Mouse (Mus musculus) MEL (cell line): ENCODE measurements around the gene Rims3. TPM values are rescaled to one million over a fixed set of nuclear protein-coding genes. Genes with fewer than 3 reads are reported as not detected.

Experiments
- DNase-seq: peaks from one replicate; pipeline ENCODE4 v3.0.0; 2011; ENCODE audit warnings: low read depth, low spot score
- H3K27ac ChIP-seq: 2 replicates; pipeline ENCODE4 v1.5.1; 2012; ENCODE audit warnings: low read depth, mild to moderate bottlenecking, control low read depth, low read length, moderate library complexity; ENCODE audit not compliant: control insufficient read depth
- H3K27me3 ChIP-seq, 2 experiments: fragments of 150-350 bp in 1 of 2; sonication (generic) in 1 of 2; 2 replicates each; pipeline ENCODE4 v1.6.1; 2012; ENCODE audit warnings: low read length in 2 of 2, mild to moderate bottlenecking in 2 of 2, improper control_type of control experiment in 1 of 2, moderate library complexity in 1 of 2; ENCODE audit not compliant: insufficient read depth in 2 of 2, control insufficient read depth in 1 of 2
- H3K36me3 ChIP-seq, 2 experiments: 2 replicates each; pipeline ENCODE4 v1.6.1; 2012 to 2014; ENCODE audit warnings: low read length in 2 of 2, improper control_type of control experiment in 1 of 2, inconsistent platforms in 1 of 2, mild to moderate bottlenecking in 1 of 2; ENCODE audit not compliant: insufficient read depth in 2 of 2, control insufficient read depth in 1 of 2
- H3K4me1 ChIP-seq, 2 experiments: fragments of 150-350 bp in 1 of 2; sonication (generic) in 1 of 2; 2 replicates each; pipeline ENCODE4 v1.6.1; 2012; ENCODE audit warnings: low read length in 2 of 2, improper control_type of control experiment in 1 of 2, mild to moderate bottlenecking in 1 of 2; ENCODE audit not compliant: insufficient read depth in 2 of 2, control insufficient read depth in 1 of 2
- H3K4me3 ChIP-seq, 2 experiments: fragments of 150-350 bp in 1 of 2; sonication (generic) in 1 of 2; 2 replicates each; pipeline ENCODE4 v1.5.1; 2012; ENCODE audit warnings: low read depth in 2 of 2, low read length in 2 of 2, mild to moderate bottlenecking in 2 of 2, moderate library complexity in 2 of 2, control low read depth in 1 of 2, improper control_type of control experiment in 1 of 2; ENCODE audit not compliant: control insufficient read depth in 1 of 2, insufficient read depth in 1 of 2
- H3K79me2 ChIP-seq: 2 replicates; pipeline ENCODE4 v1.6.1; 2012; ENCODE audit warnings: mild to moderate bottlenecking, low read length, moderate library complexity; ENCODE audit not compliant: control insufficient read depth, poor library complexity, insufficient read depth
- H3K9ac ChIP-seq: 2 replicates; pipeline ENCODE4 v1.6.1; 2012; ENCODE audit warnings: low read depth, mild to moderate bottlenecking, control low read depth, low read length, moderate library complexity; ENCODE audit not compliant: control insufficient read depth, poor library complexity, severe bottlenecking
- H3K9me3 ChIP-seq: fragments of 150-350 bp; sonication (generic); replicated peaks from 2 replicates; pipeline ENCODE4 v1.6.1; 2012; ENCODE audit warnings: mild to moderate bottlenecking, low read length, improper control_type of control experiment, moderate library complexity; ENCODE audit not compliant: insufficient read depth
- CHD2 ChIP-seq: IDR thresholded peaks from 2 replicates; pipeline ENCODE4 v1.6.1; 2011; ENCODE audit warnings: low read length, improper control_type of control experiment
- E2F4 ChIP-seq: IDR thresholded peaks from 2 replicates; pipeline ENCODE4 v1.6.1; 2011; ENCODE audit warnings: low read depth, low read length, improper control_type of control experiment, borderline replicate concordance
- ELF1 ChIP-seq: IDR thresholded peaks from 2 replicates; pipeline ENCODE4 v1.6.1; 2014; ENCODE audit warnings: low read depth, mild to moderate bottlenecking, inconsistent platforms, low read length, improper control_type of control experiment, moderate library complexity
- EP300 ChIP-seq, 2 experiments: IDR thresholded peaks; 2 replicates each; pipeline ENCODE4 v1.6.1; 2011; ENCODE audit warnings: improper control_type of control experiment in 2 of 2, low read length in 2 of 2, low read depth in 1 of 2, mild to moderate bottlenecking in 1 of 2
- ETS1 ChIP-seq: IDR thresholded peaks from 2 replicates; pipeline ENCODE4 v1.6.1; 2012; ENCODE audit warnings: low read depth, mild to moderate bottlenecking, inconsistent platforms, low read length, improper control_type of control experiment, moderate library complexity
- GABPA ChIP-seq: IDR thresholded peaks from 2 replicates; pipeline ENCODE4 v1.6.1; 2012; ENCODE audit warnings: low read depth, mild to moderate bottlenecking, inconsistent platforms, low read length, improper control_type of control experiment, moderate library complexity
- HCFC1 ChIP-seq: IDR thresholded peaks from 2 replicates; pipeline ENCODE4 v1.6.1; 2012; ENCODE audit warnings: low read depth, mild to moderate bottlenecking, inconsistent platforms, low read length, improper control_type of control experiment, moderate library complexity
- JUND ChIP-seq: IDR thresholded peaks from 2 replicates; pipeline ENCODE4 v1.6.1; 2011; ENCODE audit warnings: low read depth, mild to moderate bottlenecking, improper control_type of control experiment, low read length
- MAFK ChIP-seq: IDR thresholded peaks from 2 replicates; pipeline ENCODE4 v1.6.1; 2011; ENCODE audit warnings: low read depth, mild to moderate bottlenecking, low read length, improper control_type of control experiment, borderline replicate concordance
- MAX ChIP-seq: IDR thresholded peaks from 2 replicates; pipeline ENCODE4 v1.6.1; 2011; ENCODE audit warnings: low read length, improper control_type of control experiment
- MAZ ChIP-seq: IDR thresholded peaks from 2 replicates; pipeline ENCODE4 v1.6.1; 2012; ENCODE audit warnings: low read depth, mild to moderate bottlenecking, inconsistent platforms, low read length, improper control_type of control experiment
- MEF2A ChIP-seq: IDR thresholded peaks from 2 replicates; pipeline ENCODE4 v1.6.1; 2014; ENCODE audit warnings: low read depth, mild to moderate bottlenecking, inconsistent platforms, low read length, improper control_type of control experiment; ENCODE audit not compliant: poor library complexity, insufficient replicate concordance, severe bottlenecking; ENCODE audit errors: extremely low read depth
- NRF1 ChIP-seq: IDR thresholded peaks from 2 replicates; pipeline ENCODE4 v1.6.1; 2014; ENCODE audit warnings: low read depth, mild to moderate bottlenecking, inconsistent platforms, low read length, improper control_type of control experiment, moderate library complexity; ENCODE audit not compliant: poor library complexity, insufficient read depth, severe bottlenecking
- POLR2A ChIP-seq, 2 experiments: IDR thresholded peaks; 2 replicates each; pipeline ENCODE4 v1.6.1; 2011 to 2012; ENCODE audit warnings: low read length in 2 of 2, mild to moderate bottlenecking in 2 of 2, control low read depth in 1 of 2, improper control_type of control experiment in 1 of 2, low read depth in 1 of 2, moderate library complexity in 1 of 2; ENCODE audit not compliant: control insufficient read depth in 1 of 2, insufficient read depth in 1 of 2, poor library complexity in 1 of 2
- POLR2AphosphoS5 ChIP-seq: IDR thresholded peaks from 2 replicates; pipeline ENCODE4 v1.6.1; 2012; ENCODE audit warnings: low read depth, borderline replicate concordance, mild to moderate bottlenecking, inconsistent platforms, low read length, moderate library complexity, mixed read lengths
- RAD21 ChIP-seq: IDR thresholded peaks from 2 replicates; pipeline ENCODE4 v1.6.1; 2011; ENCODE audit warnings: mild to moderate bottlenecking, low read depth, low read length, improper control_type of control experiment
- RCOR1 ChIP-seq: IDR thresholded peaks from 2 replicates; pipeline ENCODE4 v1.6.1; 2012; ENCODE audit warnings: low read depth, mild to moderate bottlenecking, inconsistent platforms, low read length, improper control_type of control experiment
- UBTF ChIP-seq: IDR thresholded peaks from 2 replicates; pipeline ENCODE4 v1.6.1; 2012; ENCODE audit warnings: low read depth, mild to moderate bottlenecking, inconsistent platforms, low read length, improper control_type of control experiment, moderate library complexity, borderline replicate concordance; ENCODE audit not compliant: insufficient read depth
- USF1 ChIP-seq: IDR thresholded peaks from 2 replicates; pipeline ENCODE4 v1.6.1; 2014; ENCODE audit warnings: low read depth, mild to moderate bottlenecking, inconsistent platforms, low read length, improper control_type of control experiment, moderate library complexity
- ZC3H11A ChIP-seq: IDR thresholded peaks from 2 replicates; pipeline ENCODE4 v1.6.1; 2012; ENCODE audit warnings: low read depth, mild to moderate bottlenecking, inconsistent platforms, low read length, improper control_type of control experiment
- ZKSCAN1 ChIP-seq: IDR thresholded peaks from 2 replicates; pipeline ENCODE4 v1.6.1; 2012; ENCODE audit warnings: low read depth, mild to moderate bottlenecking, inconsistent platforms, low read length, improper control_type of control experiment, moderate library complexity
- ZMIZ1 ChIP-seq: IDR thresholded peaks from 2 replicates; pipeline ENCODE4 v1.6.1; 2012; ENCODE audit warnings: low read depth, mild to moderate bottlenecking, inconsistent platforms, low read length, improper control_type of control experiment, moderate library complexity
- ZNF384 ChIP-seq: IDR thresholded peaks from 2 replicates; pipeline ENCODE4 v1.6.1; 2012; ENCODE audit warnings: low read depth, mild to moderate bottlenecking, inconsistent platforms, low read length, improper control_type of control experiment
- polyA plus RNA-seq, 2 experiments: library from polyadenylated mRNA; stranded (reverse) in 1 of 2; unstranded in 1 of 2; fragments of >175 nt in 1 of 2; fragments of >200 nt in 1 of 2; gene quantifications; 2 replicates each; pipeline versions ENCODE4 v1.2.1 to v1.2.4; 2012; ENCODE audit warnings: low replicate concordance in 2 of 2, low read depth in 1 of 2; ENCODE audit not compliant: insufficient read length in 2 of 2, insufficient read depth in 1 of 2, missing spikeins in 1 of 2
- total RNA-seq: library from RNA; depleted of rRNA; stranded (reverse); fragments of 300-350 nt; gene quantifications from 2 replicates; pipeline ENCODE4 v1.2.3, GENCODE M21; 2012

The Rims3 gene
- total and polyA plus RNA-seq, 3 experiments, result 0.07 TPM; not detected in 2

GRCm38 (mm10) chr4:120868988-120869387 is 14.4 kb downstream of the Rims3 start:
- H3K36me3 ChIP-seq, result no peaks in the 10 kb centered on the region
- H3K4me1 ChIP-seq, result no peaks in the 10 kb centered on the region
- H3K27ac ChIP-seq, result no peak overlapping the region
- H3K4me3 ChIP-seq, result no peak overlapping the region
- no peak for TF ChIP-seq RAD21
- no peak for TF ChIP-seq MAX
- no peak for TF ChIP-seq NRF1
- no peak for TF ChIP-seq ZKSCAN1
- no peak for TF ChIP-seq USF1
- no peak for TF ChIP-seq MEF2A
- H3K9ac ChIP-seq, result no peak overlapping the region
- no peak for DNase-seq
- H3K79me2 ChIP-seq, result no peaks in the 10 kb centered on the region
- peaks cover 10 to 22% of the 10 kb centered on the region in 2 experiments for H3K27me3 ChIP-seq
- no peaks in the 10 kb centered on the region for H3K9me3 ChIP-seq

GRCm38 (mm10) chr4:120870262-120870748 is 15.7 kb downstream of the Rims3 start:
- no peaks in the 10 kb centered on the region for H3K79me2 ChIP-seq
- TF ChIP-seq HCFC1 (no peak), E2F4 (no peak), MAFK (no peak), ETS1 (no peak), EP300 (IDR thresholded peaks at IDR 0.05; ENCODE audit: low read depth in 1 of 2, low read length in 2 of 2) (no peak), JUND (no peak), ZMIZ1 (no peak), RCOR1 (no peak)
- no peak overlapping the region for H3K27ac ChIP-seq
- no peaks in the 10 kb centered on the region for H3K4me1 ChIP-seq
- no peaks in the 10 kb centered on the region for H3K36me3 ChIP-seq
- DNase-seq, result no peak
- no peak overlapping the region for H3K9ac ChIP-seq
- peaks cover 13 to 26% of the 10 kb centered on the region in 2 experiments for H3K27me3 ChIP-seq
- no peaks in the 10 kb centered on the region for H3K9me3 ChIP-seq
- no peak overlapping the region for H3K4me3 ChIP-seq

GRCm38 (mm10) chr4:120875961-120876360 is 21.3 kb downstream of the Rims3 start:
- no peak for DNase-seq
- no peak for TF ChIP-seq MAZ
- no peak for TF ChIP-seq GABPA
- no peak for TF ChIP-seq CHD2
- no peak for TF ChIP-seq ZNF384
- TF ChIP-seq POLR2AphosphoS5, result no peak
- no peak for TF ChIP-seq UBTF
- no peak for TF ChIP-seq EP300 (IDR thresholded peaks at IDR 0.05; ENCODE audit: low read depth in 1 of 2, low read length in 2 of 2)
- TF ChIP-seq POLR2A (IDR thresholded peaks at IDR 0.05; ENCODE audit: control insufficient read depth in 1 of 2, insufficient read depth in 1 of 2, low read depth in 1 of 2, low read length in 2 of 2, poor library complexity in 1 of 2), result no peak
- no peak for TF ChIP-seq ZC3H11A
- TF ChIP-seq RCOR1, result no peak
- TF ChIP-seq USF1, result no peak
- no peak for TF ChIP-seq ELF1
- H3K36me3 ChIP-seq, result peaks cover 0 to 3% of the 10 kb centered on the region in 2 experiments; a peak in 1 of 4 replicates

More at GRCm38 (mm10) chr4:120875961-120876360, 21.3 kb downstream of the Rims3 start:
- Histone ChIP-seq H3K9me3 (no peaks in the 10 kb centered on the region), H3K9ac (no peak overlapping the region), H3K4me3 (no peak overlapping the region), H3K79me2 (no peaks in the 10 kb centered on the region), H3K4me1 (peaks cover 0 to 4% of the 10 kb centered on the region in 2 experiments; a peak in 1 of 4 replicates), H3K27me3 (peaks cover 13 to 16% of the 10 kb centered on the region in 2 experiments), H3K27ac (no peak overlapping the region)
